Mouse (Mus musculus): Measurements from ENCODE around the gene Dock3. TPM values are rescaled to one million over a fixed set of nuclear protein-coding genes. Genes with fewer than 3 reads are reported as not detected.

The Dock3 gene
- total RNA-seq (2014; fragmentation: Nextera tagmentation), result 0.39 TPM in 1 of 2 replicates, not detected in the other
- total RNA-seq (2017), result 0.05 and 0.17 TPM in 2 replicates

GRCm38 (mm10) chr9:107231539-107232139, at the start of gene Dock3:
TSS of gene Dock3 (minus strand) at chr9:107231909.
- ATAC-seq (replicated peaks; ENCODE audit: poor library complexity, severe bottlenecking), result peak; percentile 55

- peak; percentile 67 for ATAC-seq (replicated peaks; ENCODE audit: poor library complexity, severe bottlenecking)
Measured at GRCm38 (mm10) chr9:107280322-107281027, 48.8 kb upstream of the Dock3 start.

- ATAC-seq (replicated peaks; ENCODE audit: poor library complexity, severe bottlenecking), result peak; percentile 21
Measured at GRCm38 (mm10) chr9:107279378-107280321, 47.9 kb upstream of the Dock3 start.

- 0 out of 2 replicates have a peak, but pooled peaks have one; percentile 12 for ATAC-seq (replicated peaks; ENCODE audit: poor library complexity, severe bottlenecking)
Measured at GRCm38 (mm10) chr9:107278527-107279377, 47.0 kb upstream of the Dock3 start.

GRCm38 (mm10) chr9:107278126-107278525, 46.4 kb upstream of the Dock3 start:
- no peak for ATAC-seq (replicated peaks; ENCODE audit: poor library complexity, severe bottlenecking)

GRCm38 (mm10) chr9:107277603-107278002, 45.9 kb upstream of the Dock3 start:
- no peak for ATAC-seq (replicated peaks; ENCODE audit: poor library complexity, severe bottlenecking)

- ATAC-seq (replicated peaks; ENCODE audit: poor library complexity, severe bottlenecking), result no peak
Measured at GRCm38 (mm10) chr9:107275710-107276109, 44.0 kb upstream of the Dock3 start.

GRCm38 (mm10) chr9:107274751-107275150, 43.0 kb upstream of the Dock3 start:
- ATAC-seq (replicated peaks; ENCODE audit: poor library complexity, severe bottlenecking), result no peak

GRCm38 (mm10) chr9:107273184-107273583, 41.5 kb upstream of the Dock3 start:
- ATAC-seq (replicated peaks; ENCODE audit: poor library complexity, severe bottlenecking), result peak; percentile 78

- peak; percentile 22; the same call in 1 of the 2 replicates for ATAC-seq (replicated peaks; ENCODE audit: poor library complexity, severe bottlenecking)
Measured at GRCm38 (mm10) chr9:107272284-107272683, 40.6 kb upstream of the Dock3 start.

- peak; percentile 53 for ATAC-seq (replicated peaks; ENCODE audit: poor library complexity, severe bottlenecking)
Measured at GRCm38 (mm10) chr9:107271177-107271938, 39.6 kb upstream of the Dock3 start.

GRCm38 (mm10) chr9:107269772-107270171, 38.1 kb upstream of the Dock3 start:
- ATAC-seq (replicated peaks; ENCODE audit: poor library complexity, severe bottlenecking), result no peak

- peak; percentile 24; the same call in 1 of the 2 replicates for ATAC-seq (replicated peaks; ENCODE audit: poor library complexity, severe bottlenecking)
Measured at GRCm38 (mm10) chr9:107267721-107268402, 36.2 kb upstream of the Dock3 start.

- ATAC-seq (replicated peaks; ENCODE audit: poor library complexity, severe bottlenecking), result no peak
Measured at GRCm38 (mm10) chr9:107267028-107267427, 35.3 kb upstream of the Dock3 start.

GRCm38 (mm10) chr9:107264731-107265130, 33.0 kb upstream of the Dock3 start:
- peak; percentile 28 for ATAC-seq (replicated peaks; ENCODE audit: poor library complexity, severe bottlenecking)

GRCm38 (mm10) chr9:107263912-107264311, 32.2 kb upstream of the Dock3 start:
- peak; percentile 76 for ATAC-seq (replicated peaks; ENCODE audit: poor library complexity, severe bottlenecking)

- no peak for ATAC-seq (replicated peaks; ENCODE audit: poor library complexity, severe bottlenecking)
Measured at GRCm38 (mm10) chr9:107262375-107262774, 30.7 kb upstream of the Dock3 start.

GRCm38 (mm10) chr9:107261792-107262191, 30.1 kb upstream of the Dock3 start:
- no peak for ATAC-seq (replicated peaks; ENCODE audit: poor library complexity, severe bottlenecking)

All from granulocyte monocyte progenitor cell, adult 5-6 weeks (primary cell).